Comparison of ENCODE assay signal across 8 mouse cellular contexts in genomic region chr12:25093241-25093774, GRCm38 (mm10). TPM values are rescaled to one million over a fixed set of nuclear protein-coding genes. Genes with fewer than 3 reads are reported as not detected.
A peak's percentile ranks its signal among the peaks of the same experiment; 100 is the strongest.
DNase-seq lines count a peak whose midpoint lies in the region; ATAC-seq and TF ChIP-seq lines count a peak whose summit lies in the region.

No protein-coding gene starts in this region.

- H3K36me3 ChIP-seq in E14TG2a.4 (ENCODE audit: insufficient read depth, low read length): no peaks in the 10 kb centered on the region
- peaks cover 3% of the 10 kb centered on the region; the same call in 1 of the 2 replicates for H3K36me3 ChIP-seq in forebrain, embryonic 10.5 days (replicated peaks)

- no peak overlapping the region for H3K27ac ChIP-seq in cerebellum, adult 2 months (ENCODE audit: insufficient read depth, low read length)
- peak overlapping the region; percentile 56 for H3K27ac ChIP-seq in forebrain, embryonic 10.5 days

- ATAC-seq in cerebellum, adult (ENCODE audit: insufficient number of reproducible peaks, low FRiP score, low TSS enrichment): no peak
- ATAC-seq in megakaryocyte progenitor cell, adult 5-6 weeks (replicated peaks; ENCODE audit: poor library complexity): no peak
- no peak for ATAC-seq in granulocyte monocyte progenitor cell, adult 5-6 weeks (replicated peaks; ENCODE audit: poor library complexity, severe bottlenecking)

- H3K27me3 ChIP-seq in cerebellum, adult 2 months (ENCODE audit: control insufficient read depth, insufficient read depth, low read length): no peaks in the 10 kb centered on the region
- peaks cover 28% of the 10 kb centered on the region for H3K27me3 ChIP-seq in E14TG2a.4 (ENCODE audit: insufficient read depth, low read length)
- peaks cover 14% of the 10 kb centered on the region for H3K27me3 ChIP-seq in forebrain, embryonic 10.5 days (ENCODE audit: poor library complexity, severe bottlenecking)

- WGBS in cerebellum, adult 2 months: 40% methylated on average over 11 of the region's 11 CpGs
- whole genome bisulfite sequencing in forebrain, embryonic 10.5 days: 19% methylated on average over 11 of the region's 11 CpGs

- DNase-seq in cerebellum, adult 2 months: peak in 1 of 2 experiments; percentile 30
- no peak for DNase-seq in forebrain, embryonic 10.5 days (ENCODE audit: extremely low spot score, low spot score)
- DNase-seq in kidney, adult 9 months: peak; percentile 87
- DNase-seq in lung, postnatal 4 days: peak; percentile 28 to 45

- no peak for TF ChIP-seq POLR2A in cerebellum, adult 2 months (IDR thresholded peaks at IDR 0.05; ENCODE audit: borderline replicate concordance, insufficient read depth, low read length)

- H3K4me3 ChIP-seq in cerebellum, adult 2 months (replicated peaks; ENCODE audit: insufficient read depth, low read depth, low read length): peak overlapping the region; percentile 45
- H3K4me3 ChIP-seq in E14TG2a.4 (replicated peaks; ENCODE audit: low read length): peak overlapping the region; percentile 66
- H3K4me3 ChIP-seq in forebrain, embryonic 10.5 days: peak overlapping the region; percentile 78

- TF ChIP-seq CTCF in cerebellum, adult 2 months (IDR thresholded peaks at IDR 0.05; ENCODE audit: borderline replicate concordance, insufficient read depth, low read depth, low read length): no peak
- TF ChIP-seq CTCF in E14TG2a.4 (conservative IDR thresholded peaks at IDR 0.05; ENCODE audit: low read length): no peak

- H3K4me1 ChIP-seq in cerebellum, adult 2 months (ENCODE audit: control insufficient read depth, insufficient read depth, low read length): no peaks in the 10 kb centered on the region
- H3K4me1 ChIP-seq in E14TG2a.4 (replicated peaks; ENCODE audit: low read depth, low read length): peaks cover 49% of the 10 kb centered on the region
- H3K4me1 ChIP-seq in forebrain, embryonic 10.5 days: peaks cover 49% of the 10 kb centered on the region

- no peaks in the 10 kb centered on the region for H3K9me3 ChIP-seq in E14TG2a.4 (ENCODE audit: low read length)
- H3K9me3 ChIP-seq in forebrain, embryonic 10.5 days: no peaks in the 10 kb centered on the region

RNA-seq across cellular contexts. Expression of gene Id2, which starts 3.6 kb away (rescaled TPM):
- polyA plus RNA-seq in cerebellum, adult 2 months (2012; rRNA removed): 213 and 257 TPM in 2 replicates
- 180 and 197 TPM in 2 replicates for polyA plus RNA-seq in forebrain, embryonic 10.5 days (2016; fragmentation: Nextera tagmentation; extraction: Ambion mirVana)
- 21.8 and 32.4 TPM in 2 replicates for total RNA-seq in megakaryocyte progenitor cell, adult 5-6 weeks (2015)
- total RNA-seq in megakaryocyte progenitor cell, adult 5-6 weeks (2017): 8.3 and 15.5 TPM in 2 replicates
- 1.7 and 8.5 TPM in 2 replicates for total RNA-seq in granulocyte monocyte progenitor cell, adult 5-6 weeks (2014; fragmentation: Nextera tagmentation)
- total RNA-seq in granulocyte monocyte progenitor cell, adult 5-6 weeks (2017): 7.4 and 11.7 TPM in 2 replicates
